Mouse (Mus musculus) stomach, embryonic 14.5 days (tissue): Measurements from ENCODE around the gene Lrp8. TPM values are rescaled to one million over a fixed set of nuclear protein-coding genes. Genes with fewer than 3 reads are reported as not detected.

Experiments used
- ATAC-seq: fragments of 200-750 bp; cut with Nextera tagmentation; 2 replicates; pipeline ENCODE4 v1.8.0; 2017; ENCODE audit warnings: low read depth, moderate TSS enrichment; ENCODE audit not compliant: insufficient number of reproducible peaks, insufficient read depth, low FRiP score
- H3K27ac ChIP-seq: fragments of 300-500 bp; sonication (generic); 2 replicates; pipeline ENCODE4 v1.5.1; 2014; ENCODE audit warnings: mild to moderate bottlenecking, low read length, moderate library complexity, mixed read lengths
- H3K27me3 ChIP-seq: fragments of 300-500 bp; sonication (generic); 2 replicates; pipeline ENCODE4 v1.6.1; 2014; ENCODE audit warnings: low read length, control low read depth, mixed read lengths; ENCODE audit not compliant: control insufficient read depth, insufficient read depth
- H3K36me3 ChIP-seq: fragments of 300-500 bp; sonication (generic); 2 replicates; pipeline ENCODE4 v1.6.1; 2014; ENCODE audit warnings: mild to moderate bottlenecking, control low read depth, low read length, moderate library complexity, mixed read lengths; ENCODE audit not compliant: control insufficient read depth, insufficient read depth
- H3K4me1 ChIP-seq: fragments of 300-500 bp; sonication (generic); 2 replicates; pipeline ENCODE4 v1.6.1; 2014; ENCODE audit warnings: low read length, control low read depth, mixed read lengths; ENCODE audit not compliant: control insufficient read depth, insufficient read depth
- H3K4me2 ChIP-seq: fragments of 300-500 bp; sonication (generic); replicated peaks from 2 replicates; pipeline ENCODE4 v1.6.1; 2014; ENCODE audit warnings: low read depth, low read length, control low read depth
- H3K4me3 ChIP-seq: fragments of 300-500 bp; sonication (generic); 2 replicates; pipeline ENCODE4 v1.5.1; 2014; ENCODE audit warnings: low read depth, low read length, control low read depth
- H3K9ac ChIP-seq: fragments of 300-500 bp; sonication (generic); replicated peaks from 2 replicates; pipeline ENCODE4 v1.6.1; 2014; ENCODE audit warnings: low read depth, mild to moderate bottlenecking, control low read depth, low read length, moderate library complexity, mixed read lengths
- H3K9me3 ChIP-seq: fragments of 300-500 bp; sonication (generic); 2 replicates; pipeline ENCODE4 v1.6.1; 2016; ENCODE audit warnings: low read depth, low read length, control low read depth; ENCODE audit not compliant: control insufficient read depth
- WGBS: fragments of 180-500 bp; shearing (Covaris S2); extraction: QIAGEN DNeasy Blood & Tissue Kit; methylation state at CpG from one replicate; pipeline ENCODE4 v1.1.7; 2014; 5-methylcytosine and 5-hydroxymethylcytosine counted together
- polyA plus RNA-seq: library from polyadenylated mRNA; unstranded; fragments of >200 nt; fragmentation: Nextera tagmentation; extraction: Ambion mirVana; gene quantifications from 2 replicates; pipeline ENCODE4 v1.2.1, GENCODE M21; 2014

Lrp8 gene
- polyA plus RNA-seq, 1 experiment from 2014 or later = 1.6 TPM

GRCm38 (mm10) chr4:107900206-107900605, 98.1 kb downstream of the Lrp8 start:
- WGBS = 90% methylated on average over 3 of the region's 3 CpGs

GRCm38 (mm10) chr4:107904252-107904651, 102.2 kb downstream of the Lrp8 start:
- ATAC-seq = no peak
- Histone ChIP-seq H3K4me2 (no peak overlapping the region), H3K27ac (no peak overlapping the region), H3K9ac (no peak overlapping the region), H3K4me1 (no peaks in the 10 kb centered on the region), H3K4me3 (no peak overlapping the region), H3K9me3 (no peaks in the 10 kb centered on the region), H3K36me3 (peaks cover 24% of the 10 kb centered on the region; the same call in 1 of the 2 replicates), H3K27me3 (no peaks in the 10 kb centered on the region)
- 86% methylated on average over 10 of the region's 10 CpGs for WGBS

More at GRCm38 (mm10) chr4:107900206-107900605, 98.1 kb downstream of the Lrp8 start:
- Histone ChIP-seq H3K9ac (no peak overlapping the region), H3K27me3 (no peaks in the 10 kb centered on the region), H3K4me2 (no peak overlapping the region), H3K9me3 (no peaks in the 10 kb centered on the region), H3K27ac (no peak overlapping the region; the same call in 1 of the 2 replicates), H3K4me3 (no peak overlapping the region), H3K36me3 (peaks cover 36% of the 10 kb centered on the region), H3K4me1 (no peaks in the 10 kb centered on the region)
- no peak for ATAC-seq

DNA sequence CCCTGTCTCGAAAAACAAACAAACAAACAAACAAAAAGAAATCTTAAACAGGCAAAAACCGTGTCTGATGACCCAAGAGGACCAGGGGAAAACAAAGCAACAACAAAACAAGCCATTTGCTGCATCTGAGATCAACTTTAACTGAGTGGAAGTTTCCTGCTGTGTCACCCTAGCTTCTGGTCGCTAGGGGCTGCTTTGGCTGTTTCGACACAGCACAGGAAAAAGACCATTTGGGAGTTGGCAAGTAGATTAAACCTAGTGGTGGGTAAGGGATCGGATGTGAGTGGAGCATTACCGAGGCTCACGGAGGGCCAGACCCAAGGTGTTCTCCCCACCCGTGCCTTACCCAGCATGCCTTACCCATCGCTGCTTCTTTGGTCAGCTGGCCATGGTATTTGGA, 104.5 kb downstream of the Lrp8 start:
- ATAC-seq = no peak
- H3K4me3 ChIP-seq = no peak overlapping the region
- no peak overlapping the region for H3K27ac ChIP-seq
- no peaks in the 10 kb centered on the region for H3K4me1 ChIP-seq
- no peaks in the 10 kb centered on the region for H3K27me3 ChIP-seq
- H3K9me3 ChIP-seq = no peaks in the 10 kb centered on the region
- H3K4me2 ChIP-seq = no peak overlapping the region
- 88% methylated on average over 9 of the region's 9 CpGs for WGBS
- peaks cover 27% of the 10 kb centered on the region for H3K36me3 ChIP-seq
- no peak overlapping the region for H3K9ac ChIP-seq

DNA sequence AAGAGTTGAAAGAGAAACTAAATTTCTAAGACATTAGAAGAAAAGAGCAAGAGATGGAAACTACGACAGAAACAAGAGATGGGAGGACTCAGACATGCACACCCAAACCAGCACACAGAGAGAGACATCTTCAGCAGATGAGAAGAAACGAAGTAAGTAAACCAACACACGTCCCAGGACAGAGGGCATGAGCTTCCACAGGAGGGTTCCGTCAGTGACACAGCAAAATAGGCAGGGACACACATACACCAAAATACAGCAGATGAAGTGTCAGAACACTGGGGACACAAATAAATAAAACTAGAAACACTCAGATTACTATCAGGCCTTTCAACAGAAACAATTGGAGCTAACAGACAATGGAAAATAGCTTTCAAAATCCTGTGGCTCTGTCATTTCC, 108.0 kb downstream of the Lrp8 start:
- no peak for ATAC-seq
- Histone ChIP-seq H3K4me2 (no peak overlapping the region), H3K9me3 (no peaks in the 10 kb centered on the region), H3K36me3 (peaks cover 43% of the 10 kb centered on the region), H3K9ac (no peak overlapping the region), H3K27me3 (no peaks in the 10 kb centered on the region), H3K4me3 (no peak overlapping the region), H3K27ac (no peak overlapping the region), H3K4me1 (no peaks in the 10 kb centered on the region)
- 88% methylated on average over 4 of the region's 4 CpGs for WGBS

- no peaks in the 10 kb centered on the region for H3K36me3 ChIP-seq
- no peak overlapping the region for H3K27ac ChIP-seq
- no peaks in the 10 kb centered on the region for H3K9me3 ChIP-seq
- WGBS = 93% methylated on average over 2 of the region's 2 CpGs
- no peaks in the 10 kb centered on the region for H3K27me3 ChIP-seq
- no peak overlapping the region for H3K4me3 ChIP-seq
- peaks cover 14% of the 10 kb centered on the region; the same call in 1 of the 2 replicates for H3K4me1 ChIP-seq
- H3K4me2 ChIP-seq = no peak overlapping the region
- H3K9ac ChIP-seq = no peak overlapping the region
- no peak for ATAC-seq
Measured at GRCm38 (mm10) chr4:107920336-107920735, 118.3 kb downstream of the Lrp8 start.

- no peaks in the 10 kb centered on the region for H3K36me3 ChIP-seq
- no peak overlapping the region for H3K4me2 ChIP-seq
- ATAC-seq = no peak
- no peaks in the 10 kb centered on the region for H3K9me3 ChIP-seq
- no peak overlapping the region for H3K4me3 ChIP-seq
- H3K27ac ChIP-seq = no peak overlapping the region
- no peaks in the 10 kb centered on the region for H3K27me3 ChIP-seq
- H3K9ac ChIP-seq = no peak overlapping the region
- 58% methylated on average over 8 of the region's 8 CpGs for WGBS
- peaks cover 14% of the 10 kb centered on the region; the same call in 1 of the 2 replicates for H3K4me1 ChIP-seq
Measured at GRCm38 (mm10) chr4:107921152-107921695, 119.2 kb downstream of the Lrp8 start.

DNA sequence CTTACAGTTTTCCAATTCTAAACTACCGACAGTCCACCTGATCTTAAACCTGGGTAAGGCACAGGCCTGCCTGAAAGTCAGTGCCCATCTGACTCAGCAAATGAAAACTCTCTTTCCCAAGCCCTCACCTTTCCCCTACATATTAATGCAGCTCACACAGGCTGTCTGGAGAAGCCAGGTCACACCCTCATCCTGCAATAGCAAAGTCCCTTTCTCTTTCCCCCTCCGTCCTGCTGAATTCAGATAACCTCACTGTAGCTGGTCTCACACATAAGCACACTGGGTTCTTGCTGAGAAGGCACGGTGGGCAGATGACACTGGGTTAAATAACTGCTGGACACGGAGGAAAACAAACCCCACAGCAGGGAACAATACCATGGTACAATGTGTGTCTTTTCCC, 119.9 kb downstream of the Lrp8 start:
- 65% methylated on average over 4 of the region's 4 CpGs for WGBS
- H3K4me3 ChIP-seq = peak overlapping the region; percentile 87; the same call in 1 of the 2 replicates
- 0 out of 2 replicates have a peak, but pooled peaks have one; percentile 14 for ATAC-seq
- H3K4me1 ChIP-seq = peaks cover 14% of the 10 kb centered on the region; the same call in 1 of the 2 replicates
- no peaks in the 10 kb centered on the region for H3K27me3 ChIP-seq
- H3K4me2 ChIP-seq = peak overlapping the region; percentile 72
- H3K36me3 ChIP-seq = no peaks in the 10 kb centered on the region
- 0 out of 2 replicates have a peak overlapping the region, but pooled peaks have one; percentile 89 for H3K9ac ChIP-seq
- H3K9me3 ChIP-seq = no peaks in the 10 kb centered on the region
- no peak overlapping the region for H3K27ac ChIP-seq

DNA sequence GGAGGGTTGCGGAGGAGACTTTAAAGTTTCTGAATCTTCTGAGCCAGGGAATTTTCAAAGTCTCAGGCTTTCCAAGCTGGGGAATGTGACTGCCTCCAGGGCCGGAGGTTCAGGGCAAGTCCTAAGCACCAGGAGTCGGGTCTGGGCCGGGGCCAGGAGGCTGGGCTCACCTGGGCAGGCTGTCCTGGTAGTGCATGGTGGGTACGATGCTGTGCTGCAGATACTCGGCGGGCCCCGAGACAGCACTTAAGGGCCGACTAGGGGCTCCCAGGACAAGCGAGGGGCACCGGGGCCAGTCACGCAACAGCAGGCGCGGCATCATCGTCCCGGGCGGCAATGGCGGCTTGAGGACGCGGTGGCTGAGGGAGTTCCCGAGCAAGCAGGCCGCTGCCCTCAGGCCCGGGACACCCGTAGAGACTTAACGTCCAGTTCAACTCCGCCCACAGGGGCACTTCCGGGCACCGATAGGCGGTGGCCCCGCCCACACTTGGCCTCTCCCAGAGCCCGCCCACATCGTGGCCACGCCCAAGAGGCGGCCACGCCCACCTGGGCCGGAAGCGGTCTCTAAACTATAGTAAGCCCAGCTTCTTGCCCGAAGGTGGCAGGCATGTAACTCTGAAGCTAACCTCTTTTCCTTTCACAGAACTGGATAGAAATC, 121.2 kb downstream of the Lrp8 start, which contains the start of gene Cpt2:
Gene Cpt2 (minus strand): TSS at position 466 of the 658 bp plus-strand sequence.
- peaks cover 14% of the 10 kb centered on the region; the same call in 1 of the 2 replicates for H3K4me1 ChIP-seq
- no peaks in the 10 kb centered on the region for H3K27me3 ChIP-seq
- H3K36me3 ChIP-seq = no peaks in the 10 kb centered on the region
- H3K4me3 ChIP-seq = peak within 1 kb of the TSS; percentile 87
- H3K4me2 ChIP-seq = peak within 1 kb of the TSS; percentile 72
- WGBS = under 1% methylated on average over 38 of the region's 38 CpGs
- peak; percentile 96 for ATAC-seq
- H3K9ac ChIP-seq = peak within 1 kb of the TSS; percentile 89
- peak within 1 kb of the TSS; percentile 79; the same call in 1 of the 2 replicates for H3K27ac ChIP-seq
- H3K9me3 ChIP-seq = no peaks in the 10 kb centered on the region
